Mouse (Mus musculus) neural tube, embryonic 14.5 days (tissue): ENCODE results near the gene Zdhhc23. TPM values are rescaled to one million over a fixed set of nuclear protein-coding genes. Genes with fewer than 3 reads are reported as not detected.

Experiments
- ATAC-seq: fragments of 200-750 bp; cut with Nextera tagmentation; 2 replicates; pipeline ENCODE4 v1.8.0; 2017; ENCODE audit warnings: low read depth, mild to moderate bottlenecking, moderate TSS enrichment, moderate library complexity
- H3K27ac ChIP-seq: fragments of 300-500 bp; sonication (generic); 2 replicates; pipeline ENCODE4 v1.5.1; 2014; ENCODE audit warnings: low read depth, mild to moderate bottlenecking, control low read depth, low read length, moderate library complexity, mixed read lengths
- H3K27me3 ChIP-seq: fragments of 300-500 bp; sonication (generic); 2 replicates; pipeline ENCODE4 v1.6.1; 2014; ENCODE audit warnings: low read length; ENCODE audit not compliant: control insufficient read depth, insufficient read depth
- H3K36me3 ChIP-seq: fragments of 300-500 bp; sonication (generic); 2 replicates; pipeline ENCODE4 v1.6.1; 2014; ENCODE audit warnings: low read length, mixed read lengths; ENCODE audit not compliant: control insufficient read depth, insufficient read depth
- H3K4me1 ChIP-seq: fragments of 300-500 bp; sonication (generic); 2 replicates; pipeline ENCODE4 v1.6.1; 2014; ENCODE audit warnings: low read length; ENCODE audit not compliant: control insufficient read depth, insufficient read depth
- H3K4me2 ChIP-seq: fragments of 300-500 bp; sonication (generic); 2 replicates; pipeline ENCODE4 v1.6.1; 2014; ENCODE audit warnings: mild to moderate bottlenecking, low read depth, low read length, control low read depth
- H3K4me3 ChIP-seq: fragments of 300-500 bp; sonication (generic); 2 replicates; pipeline ENCODE4 v1.5.1; 2014; ENCODE audit warnings: low read depth, low read length, control low read depth, mixed read lengths
- H3K9ac ChIP-seq: fragments of 300-500 bp; sonication (generic); replicated peaks from 2 replicates; pipeline ENCODE4 v1.6.1; 2014; ENCODE audit warnings: low read depth, mild to moderate bottlenecking, control low read depth, low read length, mixed read lengths
- H3K9me3 ChIP-seq: fragments of 300-500 bp; sonication (generic); 2 replicates; pipeline ENCODE4 v1.6.1; 2016; ENCODE audit warnings: low read length; ENCODE audit not compliant: control insufficient read depth
- WGBS: fragments of 180-500 bp; shearing (Covaris S2); extraction: QIAGEN DNeasy Blood & Tissue Kit; methylation state at CpG from one replicate; pipeline ENCODE4 v1.1.7; 2014; 5-methylcytosine and 5-hydroxymethylcytosine counted together
- polyA plus RNA-seq: library from polyadenylated mRNA; unstranded; fragments of >200 nt; fragmentation: Nextera tagmentation; extraction: Ambion mirVana; gene quantifications from 2 replicates; pipeline ENCODE4 v1.2.1, GENCODE M21; 2014

The Zdhhc23 gene
- polyA plus RNA-seq, 1 experiment from 2014 or later = 3.8 TPM

GRCm38 (mm10) chr16:43973147-43973546 is 6.4 kb downstream of the Zdhhc23 start:
- H3K36me3 ChIP-seq = no peaks in the 10 kb centered on the region
- no peak overlapping the region for H3K27ac ChIP-seq
- H3K4me3 ChIP-seq = no peak overlapping the region
- H3K9ac ChIP-seq = no peak overlapping the region
- H3K4me2 ChIP-seq = no peak overlapping the region
- WGBS = 95% methylated on average over 11 of the region's 11 CpGs
- H3K27me3 ChIP-seq = no peaks in the 10 kb centered on the region
- ATAC-seq = no peak
- no peaks in the 10 kb centered on the region for H3K4me1 ChIP-seq
- H3K9me3 ChIP-seq = no peaks in the 10 kb centered on the region

- no peak for ATAC-seq
- Histone ChIP-seq H3K36me3 (no peaks in the 10 kb centered on the region), H3K27me3 (no peaks in the 10 kb centered on the region), H3K27ac (no peak overlapping the region), H3K4me3 (no peak overlapping the region), H3K4me1 (no peaks in the 10 kb centered on the region), H3K4me2 (no peak overlapping the region), H3K9me3 (no peaks in the 10 kb centered on the region), H3K9ac (no peak overlapping the region)
- 94% methylated on average over 2 of the region's 2 CpGs for WGBS
Observed at GRCm38 (mm10) chr16:43972391-43972790, 7.2 kb downstream of the Zdhhc23 start.

GRCm38 (mm10) chr16:43971741-43972140 is 7.8 kb downstream of the Zdhhc23 start:
- Histone ChIP-seq H3K4me2 (no peak overlapping the region), H3K36me3 (no peaks in the 10 kb centered on the region), H3K27ac (no peak overlapping the region), H3K27me3 (no peaks in the 10 kb centered on the region), H3K4me1 (no peaks in the 10 kb centered on the region), H3K4me3 (no peak overlapping the region), H3K9ac (no peak overlapping the region), H3K9me3 (no peaks in the 10 kb centered on the region)
- ATAC-seq = no peak
- 96% methylated on average over 9 of the region's 9 CpGs for WGBS

GRCm38 (mm10) chr16:43971189-43971588 is 8.4 kb downstream of the Zdhhc23 start:
- ATAC-seq = no peak
- Histone ChIP-seq H3K27me3 (no peaks in the 10 kb centered on the region), H3K27ac (no peak overlapping the region), H3K9me3 (no peaks in the 10 kb centered on the region), H3K4me3 (no peak overlapping the region), H3K36me3 (no peaks in the 10 kb centered on the region), H3K9ac (no peak overlapping the region), H3K4me1 (no peaks in the 10 kb centered on the region), H3K4me2 (no peak overlapping the region)
- 93% methylated on average over 11 of the region's 11 CpGs for WGBS

GRCm38 (mm10) chr16:43970426-43970825 is 9.2 kb downstream of the Zdhhc23 start:
- no peak overlapping the region for H3K9ac ChIP-seq
- H3K4me3 ChIP-seq = no peak overlapping the region
- whole genome bisulfite sequencing = 95% methylated on average over 3 of the region's 3 CpGs
- no peaks in the 10 kb centered on the region for H3K27me3 ChIP-seq
- H3K27ac ChIP-seq = no peak overlapping the region
- no peaks in the 10 kb centered on the region for H3K36me3 ChIP-seq
- H3K4me2 ChIP-seq = no peak overlapping the region
- H3K4me1 ChIP-seq = no peaks in the 10 kb centered on the region
- no peak for ATAC-seq
- H3K9me3 ChIP-seq = no peaks in the 10 kb centered on the region

GRCm38 (mm10) chr16:43965781-43966389 is 13.7 kb downstream of the Zdhhc23 start:
- WGBS = 72% methylated on average over 13 of the region's 13 CpGs
- Histone ChIP-seq H3K27me3 (no peaks in the 10 kb centered on the region), H3K36me3 (no peaks in the 10 kb centered on the region), H3K4me2 (no peak overlapping the region), H3K9me3 (no peaks in the 10 kb centered on the region), H3K4me3 (no peak overlapping the region), H3K27ac (no peak overlapping the region), H3K4me1 (no peaks in the 10 kb centered on the region), H3K9ac (no peak overlapping the region)
- peak; percentile 65; the same call in 1 of the 2 replicates for ATAC-seq

GRCm38 (mm10) chr16:43963780-43964179 is 15.8 kb downstream of the Zdhhc23 start:
- Histone ChIP-seq H3K4me3 (no peak overlapping the region), H3K9me3 (no peaks in the 10 kb centered on the region), H3K27me3 (no peaks in the 10 kb centered on the region), H3K9ac (no peak overlapping the region), H3K4me1 (no peaks in the 10 kb centered on the region), H3K4me2 (no peak overlapping the region), H3K36me3 (no peaks in the 10 kb centered on the region), H3K27ac (no peak overlapping the region)
- no peak for ATAC-seq
- 80% methylated on average over 3 of the region's 3 CpGs for WGBS

GRCm38 (mm10) chr16:43963291-43963690 is 16.3 kb downstream of the Zdhhc23 start:
- H3K36me3 ChIP-seq = no peaks in the 10 kb centered on the region
- 90% methylated on average over 9 of the region's 9 CpGs for WGBS
- H3K4me1 ChIP-seq = no peaks in the 10 kb centered on the region
- no peak overlapping the region for H3K4me2 ChIP-seq
- no peak overlapping the region for H3K4me3 ChIP-seq
- H3K9ac ChIP-seq = no peak overlapping the region
- no peak for ATAC-seq
- H3K27ac ChIP-seq = no peak overlapping the region
- H3K9me3 ChIP-seq = no peaks in the 10 kb centered on the region
- no peaks in the 10 kb centered on the region for H3K27me3 ChIP-seq

GRCm38 (mm10) chr16:43958038-43958437 is 21.6 kb downstream of the Zdhhc23 start:
- Histone ChIP-seq H3K4me1 (no peaks in the 10 kb centered on the region), H3K9me3 (no peaks in the 10 kb centered on the region), H3K9ac (no peak overlapping the region), H3K36me3 (no peaks in the 10 kb centered on the region), H3K4me2 (no peak overlapping the region), H3K27ac (no peak overlapping the region), H3K4me3 (no peak overlapping the region), H3K27me3 (no peaks in the 10 kb centered on the region)
- WGBS = 91% methylated on average over 4 of the region's 4 CpGs
- no peak for ATAC-seq
